Mouse (Mus musculus) CD4-positive helper T cell, adult 2 months (primary cell): ENCODE measurements around the gene Tspo.

ENCODE experiments used
- DNase-seq: peaks from one replicate; pipeline ENCODE4 v3.0.0-alpha.2; 2012; ENCODE audit warnings: low read depth, missing footprints, low spot score

Tspo gene

DNA sequence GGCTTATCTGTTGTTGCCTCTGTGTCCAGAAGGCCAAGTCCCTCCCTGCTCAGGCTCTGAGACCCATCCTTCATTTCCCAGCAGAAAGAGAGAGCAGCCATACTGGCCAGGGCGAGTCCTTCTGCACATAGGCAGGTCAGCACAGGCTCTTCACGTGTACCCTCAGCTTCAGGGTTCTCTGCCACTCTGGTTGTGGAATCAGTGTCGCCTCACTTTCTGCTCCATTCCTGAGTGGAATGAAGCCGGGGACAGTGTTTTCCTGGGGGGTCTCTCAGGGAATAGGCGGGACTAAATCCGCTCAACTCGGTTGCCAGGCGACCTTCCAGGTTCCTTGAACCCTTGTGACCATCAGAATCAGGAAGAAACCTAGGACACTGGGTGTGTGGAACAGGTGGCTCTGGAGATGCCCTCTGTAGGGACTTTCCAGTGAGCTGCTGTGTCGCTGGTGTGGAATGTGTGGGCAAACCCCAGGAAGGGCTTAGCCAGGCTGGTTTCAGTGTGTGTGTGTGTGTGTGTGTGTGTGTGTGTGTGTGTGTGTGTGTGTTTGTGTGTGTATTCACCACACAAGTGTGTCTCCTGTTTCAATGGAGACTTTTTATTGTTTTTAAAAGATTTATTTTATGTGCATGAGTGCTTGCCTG is 21.6 kb upstream of the Tspo start:
- DNase-seq: no peak

DNA sequence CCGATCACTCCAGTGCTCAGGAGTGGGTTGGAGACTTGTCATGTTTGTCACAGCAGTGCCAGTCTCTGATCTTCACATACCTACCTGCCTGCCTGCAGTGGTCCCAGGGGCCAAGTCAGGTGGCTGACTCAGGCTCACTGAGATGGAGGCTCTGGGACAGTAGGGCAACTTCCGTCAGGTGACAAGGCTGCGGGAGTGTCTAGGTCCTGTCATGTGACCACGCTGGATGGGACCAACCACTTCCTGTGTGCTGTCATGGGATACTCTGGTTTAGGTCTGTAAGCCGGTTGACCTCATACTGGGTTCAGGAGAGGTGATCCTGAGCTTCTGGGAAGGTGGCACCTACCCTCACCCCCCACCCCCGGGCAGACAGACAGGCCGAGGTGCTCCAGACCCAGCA is 17.4 kb upstream of the Tspo start:
- no peak for DNase-seq

DNA sequence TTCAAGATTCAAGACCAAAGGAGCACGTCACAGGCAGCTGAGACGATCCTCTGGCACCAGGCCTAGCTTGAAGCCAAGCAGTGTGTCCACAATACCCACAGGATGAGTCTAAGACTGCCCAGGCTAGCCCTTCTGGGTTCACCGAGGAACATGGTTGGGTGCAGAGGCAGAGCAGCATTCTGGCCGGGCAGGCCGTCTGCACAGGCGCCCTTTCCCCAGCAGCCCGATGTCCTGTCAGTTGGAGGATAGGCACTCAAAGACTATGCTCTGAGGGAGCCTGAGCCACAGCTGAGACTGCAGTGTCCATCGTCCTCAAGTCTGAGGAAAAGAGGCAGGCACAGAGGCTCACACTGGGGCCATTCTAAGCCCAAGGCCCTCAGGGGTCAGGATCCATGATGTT is 16.2 kb upstream of the Tspo start:
- DNase-seq: no peak

DNA sequence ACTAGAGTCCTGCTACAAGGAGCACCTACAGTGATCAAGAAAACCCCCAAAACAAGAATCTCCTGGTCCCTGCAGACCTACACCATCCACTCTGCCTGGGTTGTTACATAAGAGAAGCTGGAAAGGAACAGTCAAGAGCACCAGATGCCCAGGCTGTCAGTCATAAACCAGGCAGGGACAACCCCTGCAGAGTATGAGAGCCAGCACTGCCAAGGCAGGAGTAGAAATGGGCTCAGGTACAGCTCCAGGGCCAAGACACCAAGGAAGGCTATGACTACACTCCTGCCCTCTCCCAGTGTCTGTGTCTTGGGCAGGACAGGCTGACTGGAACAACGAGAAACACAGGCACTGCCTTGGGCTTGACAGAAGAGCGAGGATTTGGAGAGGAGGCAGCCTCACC is 13.3 kb upstream of the Tspo start:
- DNase-seq: no peak

DNA sequence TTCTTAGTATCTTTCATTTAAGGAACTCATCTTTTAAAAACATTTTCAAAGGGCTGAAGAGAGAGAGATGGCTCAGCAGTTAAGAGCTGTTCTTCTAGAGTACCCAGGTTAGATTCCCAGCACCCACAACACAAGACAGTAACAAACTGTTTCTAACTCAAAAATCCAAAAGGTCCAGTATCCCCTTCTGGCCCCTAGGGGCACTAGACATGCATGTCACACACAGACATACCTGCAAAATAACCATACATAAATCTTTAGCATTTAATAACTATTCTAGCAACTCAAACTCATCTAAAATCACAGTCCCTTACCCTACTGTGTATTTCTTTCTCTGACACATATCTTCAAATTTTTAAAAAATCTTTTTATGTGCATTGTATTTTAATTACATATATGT is 9.6 kb upstream of the Tspo start:
- peak; percentile 35 for DNase-seq

DNA sequence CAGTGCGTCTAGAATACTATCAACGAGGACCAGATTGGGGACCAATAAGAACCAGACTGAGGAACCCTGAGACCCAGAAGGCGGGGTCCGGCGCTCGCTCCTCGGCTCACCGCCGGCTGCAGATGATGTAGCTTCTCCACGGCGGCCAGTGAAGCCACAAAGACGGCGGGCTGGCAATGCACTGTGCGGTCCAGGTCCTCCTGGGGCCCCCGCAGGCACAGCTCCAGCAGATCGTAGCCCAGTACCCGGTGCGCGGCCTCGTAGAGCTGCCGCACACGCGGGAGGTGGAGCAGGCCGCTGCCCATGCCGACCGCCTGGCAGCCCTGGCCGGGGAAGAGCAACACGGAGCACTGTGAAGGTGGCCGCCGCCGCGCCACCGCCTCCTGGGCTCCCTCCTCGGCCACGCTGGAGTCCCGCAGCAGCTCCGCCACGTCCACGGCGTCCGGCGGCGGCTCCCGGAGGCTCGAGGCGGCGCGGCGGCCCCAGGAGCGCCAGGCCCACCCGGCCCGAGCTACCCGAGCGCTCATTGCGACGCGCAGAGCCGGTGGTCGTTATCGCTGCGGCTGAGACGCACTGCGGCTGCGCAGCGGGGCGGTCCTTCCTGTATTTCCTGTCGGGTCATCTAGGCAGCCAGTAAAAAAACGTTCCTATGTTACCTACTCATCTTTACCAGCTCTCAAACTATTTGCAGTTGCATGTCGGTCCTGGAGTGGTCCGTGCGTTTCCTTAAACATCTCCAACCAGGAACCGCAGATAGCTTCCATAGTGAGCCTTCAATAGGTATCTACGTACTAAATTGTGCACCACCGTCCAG is 8.0 kb upstream of the Tspo start:
- peak; percentile 90 for DNase-seq

DNA sequence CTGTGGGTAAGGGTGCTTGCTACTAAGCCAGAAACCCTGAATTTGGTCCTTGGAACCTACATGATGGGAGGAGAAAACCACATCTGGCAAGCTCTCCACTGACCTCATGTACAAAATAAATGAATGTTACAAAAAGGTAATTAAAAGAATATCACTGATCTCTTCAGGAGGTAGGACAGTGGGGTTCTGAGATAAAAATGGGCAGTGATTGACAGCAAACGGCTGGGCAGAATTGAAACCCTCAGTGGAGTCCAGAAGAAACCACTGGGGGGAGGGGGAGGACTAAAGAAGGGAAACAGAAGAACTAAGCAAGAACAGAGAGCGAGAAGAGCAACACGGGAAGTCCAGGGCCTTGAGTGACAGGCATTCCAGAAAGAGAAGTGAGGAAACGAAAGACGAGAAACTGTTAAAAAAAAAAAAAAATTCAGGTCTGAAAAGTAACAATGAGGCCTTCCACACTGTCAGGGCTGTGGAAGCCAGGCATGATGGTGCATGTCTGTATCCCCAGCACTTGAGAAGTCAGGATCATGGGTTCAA is 2.4 kb upstream of the Tspo start:
- DNase-seq: no peak

DNA sequence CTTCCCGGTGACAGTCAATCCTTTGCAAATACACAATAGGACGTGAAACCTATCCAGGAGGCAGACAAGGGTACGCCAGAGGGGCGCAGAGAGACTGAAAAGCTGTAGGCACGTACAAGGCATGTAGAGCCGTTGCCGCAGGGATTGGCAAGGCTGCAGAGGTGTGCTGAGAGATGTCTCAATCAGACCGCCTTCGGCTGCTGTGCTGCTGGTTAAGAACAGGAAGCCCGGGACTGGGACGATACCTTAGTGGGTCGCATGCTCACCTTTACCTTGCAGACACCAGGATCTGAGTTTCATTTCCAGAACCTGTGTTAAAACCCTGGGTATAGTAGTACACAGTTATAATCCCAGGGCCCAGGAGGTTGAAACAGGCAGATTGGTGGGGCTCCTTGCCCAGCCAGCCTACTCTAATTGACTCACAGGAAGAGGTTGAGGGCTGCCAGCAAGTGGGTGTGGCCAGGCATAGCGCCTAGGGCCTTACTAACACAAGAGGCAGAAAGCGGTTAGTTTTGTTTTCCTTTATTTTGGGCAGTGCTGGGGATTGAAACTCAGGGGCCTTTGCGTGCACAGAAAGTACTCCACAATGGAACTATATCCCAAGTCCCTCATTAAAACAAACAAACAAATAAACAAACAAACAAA is 644 bp upstream of the Tspo start:
- DNase-seq: peak; percentile 90

DNA sequence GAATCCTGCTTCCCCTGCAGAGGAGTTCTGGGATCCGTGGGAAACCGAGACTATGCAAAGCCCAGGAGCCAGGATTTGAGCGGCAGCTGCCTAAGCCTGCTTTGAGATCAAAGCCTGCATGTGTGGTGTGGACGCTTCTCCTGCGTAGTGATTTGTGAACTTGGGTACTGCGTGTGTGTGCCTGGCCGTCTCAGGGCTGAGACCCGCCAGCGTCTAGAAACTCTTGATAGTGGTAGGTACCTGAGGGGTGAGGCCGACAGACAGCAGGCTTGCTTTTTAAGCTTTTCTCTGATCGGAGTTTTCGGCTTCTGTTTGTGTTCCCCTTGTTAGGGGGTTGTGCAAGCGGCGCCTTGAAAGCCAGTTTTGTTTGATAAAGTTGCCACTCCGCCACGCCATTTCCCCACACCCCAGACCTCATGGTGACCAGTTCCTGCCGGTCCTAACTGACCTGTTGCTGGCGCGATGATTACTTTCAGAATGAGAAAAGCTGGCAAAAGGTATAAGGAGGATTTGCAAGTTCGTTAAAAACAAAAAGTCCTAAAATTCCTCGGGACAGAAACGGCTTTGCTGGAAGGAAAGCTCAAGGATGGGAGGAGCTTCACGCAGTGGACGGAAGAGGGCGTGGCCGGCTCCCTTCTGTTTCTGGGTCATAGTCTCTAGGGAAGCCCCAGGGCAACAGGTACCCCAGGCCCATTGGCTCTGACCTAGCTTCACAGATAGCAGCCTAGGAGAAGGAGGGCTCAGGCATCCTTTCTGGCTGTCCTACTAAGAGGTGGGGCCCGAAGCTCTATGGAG is 662 bp downstream of the Tspo start:
- DNase-seq: peak; percentile 59

DNA sequence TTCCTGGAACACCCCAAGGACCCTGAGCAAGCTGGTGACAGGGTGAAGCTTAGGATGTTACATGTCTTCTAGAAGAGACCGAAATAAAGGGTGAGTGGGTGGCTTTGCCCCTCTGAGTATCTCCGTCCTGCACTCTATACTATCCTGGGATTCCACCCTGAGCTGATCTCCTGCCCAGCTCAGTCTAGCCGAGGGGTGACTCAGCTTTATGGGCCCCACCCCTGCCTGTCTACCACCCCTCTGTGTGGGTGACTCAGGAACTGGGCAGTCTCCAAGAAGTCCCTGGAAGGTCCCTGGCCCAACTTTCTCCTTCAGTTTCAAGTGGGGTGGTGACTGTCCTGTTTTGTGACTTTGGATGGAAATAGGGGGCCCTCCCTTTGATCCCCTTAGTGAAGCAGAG is 2.0 kb downstream of the Tspo start:
- no peak for DNase-seq

DNA sequence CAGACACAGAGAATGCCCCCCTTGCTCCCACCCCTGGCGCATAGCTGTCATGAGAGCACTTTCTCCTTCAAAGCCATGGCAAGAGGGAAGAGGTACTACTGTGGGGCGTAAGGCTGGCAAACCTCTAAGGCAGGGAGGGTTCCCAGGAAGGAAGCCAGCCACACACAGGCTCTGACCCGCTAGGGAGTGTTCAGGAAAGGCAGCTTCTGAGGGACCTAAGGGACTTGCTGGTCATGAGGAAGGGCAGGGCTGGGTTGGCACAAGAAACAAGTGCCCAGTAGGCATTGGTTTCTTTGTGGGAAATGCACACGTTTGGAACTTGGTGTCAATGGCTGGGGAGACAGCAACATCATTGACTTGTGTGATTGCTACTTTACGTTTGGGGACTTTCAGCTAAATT is 2.6 kb downstream of the Tspo start:
- no peak for DNase-seq

DNA sequence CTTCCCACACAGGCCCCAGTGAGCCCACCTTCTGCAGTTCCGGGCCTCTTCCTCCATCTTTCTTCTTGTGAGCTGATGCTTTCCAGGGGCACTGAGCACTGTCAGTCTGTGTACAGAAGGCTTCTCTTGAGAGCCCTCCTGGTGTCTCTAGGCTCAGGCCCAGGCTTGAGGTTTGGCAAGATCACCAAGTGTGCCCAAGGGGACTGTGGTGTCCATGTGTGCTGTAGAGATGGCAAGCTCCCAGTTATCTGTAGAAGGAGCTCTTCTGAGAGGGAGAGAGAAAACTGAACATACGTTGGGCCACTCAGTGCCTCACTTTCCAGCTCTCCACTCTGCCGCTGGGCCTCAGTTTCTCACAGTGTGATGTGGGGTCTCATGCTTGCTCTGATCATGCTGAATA is 4.3 kb downstream of the Tspo start:
- no peak for DNase-seq

DNA sequence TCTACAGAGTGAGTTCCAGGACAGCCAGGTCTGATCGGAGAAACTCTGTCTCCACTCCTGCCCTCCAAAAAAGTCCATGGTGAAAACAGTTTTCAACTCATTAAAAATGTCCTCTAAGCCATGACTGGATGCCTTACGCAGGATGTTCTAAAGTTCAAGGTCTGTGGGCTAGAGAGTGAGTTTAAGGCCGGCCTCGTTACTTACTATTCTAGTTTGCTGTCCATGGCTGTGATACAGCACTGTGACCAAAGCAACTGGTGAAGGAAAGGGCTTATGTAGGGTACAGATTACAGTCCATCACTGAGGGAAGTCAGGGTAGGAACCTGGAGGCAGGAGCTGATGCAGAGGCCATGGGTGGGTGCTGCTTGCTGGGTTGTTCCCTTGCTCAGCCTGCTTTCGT is 5.2 kb downstream of the Tspo start:
- DNase-seq: no peak

DNA sequence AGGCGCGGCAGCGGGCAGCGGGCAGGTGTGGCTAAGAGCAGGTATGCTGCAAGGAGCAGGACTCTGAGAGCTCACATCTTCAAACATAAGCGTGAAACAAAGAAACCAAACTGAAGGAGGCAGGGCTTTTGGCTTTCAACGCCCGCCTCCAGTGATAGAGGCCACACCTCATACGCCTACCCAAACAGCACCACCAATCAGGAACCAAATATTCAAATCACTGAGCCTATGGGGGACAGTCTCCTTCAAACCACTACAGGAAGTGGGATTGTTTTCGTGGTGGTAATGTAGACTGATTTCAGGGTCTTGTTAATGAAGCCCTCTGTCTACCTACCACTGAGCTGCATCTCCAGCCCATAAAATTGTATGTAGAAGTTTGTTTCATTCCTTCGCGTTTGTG is 6.3 kb downstream of the Tspo start:
- DNase-seq: peak; percentile 37

DNA sequence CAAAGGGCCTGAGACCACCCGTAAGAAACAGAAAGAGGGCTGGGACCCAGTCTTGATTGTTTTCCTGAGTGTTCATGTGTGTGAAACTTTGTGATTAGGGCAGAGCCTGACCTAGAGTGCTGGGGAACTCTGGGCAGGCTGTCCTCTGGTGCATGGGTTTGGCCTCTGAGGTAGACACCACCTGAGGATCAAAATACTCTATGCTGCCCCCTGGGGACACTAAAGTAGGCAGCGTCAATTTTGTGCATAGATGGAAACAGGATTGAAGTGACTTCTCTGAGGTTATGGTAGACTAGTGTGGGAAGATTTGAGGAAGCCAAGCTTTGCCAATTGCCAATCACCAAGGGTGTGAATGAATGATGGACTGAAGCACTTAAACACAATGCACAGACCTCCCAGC is 7.2 kb downstream of the Tspo start:
- DNase-seq: peak; percentile 51

DNA sequence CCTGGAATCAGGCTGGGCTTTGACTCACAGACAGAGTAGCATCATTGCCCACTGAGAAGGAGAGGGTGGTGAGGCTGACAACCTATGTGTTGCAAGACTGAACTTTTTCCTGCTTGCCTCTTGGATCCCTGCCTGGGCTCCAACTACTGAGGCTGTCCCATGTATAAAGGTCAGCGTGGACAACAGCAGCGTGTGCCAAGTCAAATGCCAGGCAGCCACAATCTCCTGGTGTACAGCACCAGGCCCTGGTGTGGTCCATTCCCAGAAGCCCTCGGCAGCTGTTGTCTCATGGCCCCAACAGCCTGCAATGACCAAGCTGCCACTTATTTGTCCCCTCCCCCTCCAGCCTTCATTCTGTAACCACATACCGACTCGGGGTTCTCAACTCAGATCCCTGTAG is 8.2 kb downstream of the Tspo start:
- DNase-seq: no peak

DNA sequence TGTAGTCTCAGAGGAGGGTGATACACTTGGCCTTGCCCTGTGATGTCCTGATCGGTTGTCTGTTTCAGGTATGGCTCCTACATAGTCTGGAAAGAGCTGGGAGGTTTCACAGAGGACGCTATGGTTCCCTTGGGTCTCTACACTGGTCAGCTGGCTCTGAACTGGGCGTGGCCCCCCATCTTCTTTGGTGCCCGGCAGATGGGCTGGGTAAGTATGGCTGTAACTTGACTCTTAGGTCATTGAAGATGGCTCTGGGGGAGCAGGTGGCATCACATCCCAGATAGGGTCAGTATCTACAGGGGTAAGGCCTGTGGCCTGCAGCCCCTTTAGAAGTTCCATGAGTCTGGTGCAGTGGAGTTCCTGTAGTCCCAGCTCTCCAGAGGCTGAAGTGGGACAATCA is 8.7 kb downstream of the Tspo start:
- no peak for DNase-seq

DNA sequence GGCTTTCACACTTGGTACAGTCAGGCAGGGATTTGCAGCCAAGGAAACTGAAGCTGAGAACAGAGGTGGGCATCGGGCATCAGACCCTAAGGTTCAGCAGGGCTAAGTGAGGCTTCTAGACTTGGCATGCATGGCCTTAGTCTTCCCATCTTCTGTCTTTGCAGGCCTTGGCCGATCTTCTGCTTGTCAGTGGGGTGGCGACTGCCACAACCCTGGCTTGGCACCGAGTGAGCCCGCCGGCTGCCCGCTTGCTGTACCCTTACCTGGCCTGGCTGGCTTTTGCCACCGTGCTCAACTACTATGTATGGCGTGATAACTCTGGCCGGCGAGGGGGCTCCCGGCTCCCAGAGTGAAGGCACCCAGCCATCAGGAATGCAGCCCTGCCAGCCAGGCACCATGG is 10.2 kb downstream of the Tspo start:
- no peak for DNase-seq

DNA sequence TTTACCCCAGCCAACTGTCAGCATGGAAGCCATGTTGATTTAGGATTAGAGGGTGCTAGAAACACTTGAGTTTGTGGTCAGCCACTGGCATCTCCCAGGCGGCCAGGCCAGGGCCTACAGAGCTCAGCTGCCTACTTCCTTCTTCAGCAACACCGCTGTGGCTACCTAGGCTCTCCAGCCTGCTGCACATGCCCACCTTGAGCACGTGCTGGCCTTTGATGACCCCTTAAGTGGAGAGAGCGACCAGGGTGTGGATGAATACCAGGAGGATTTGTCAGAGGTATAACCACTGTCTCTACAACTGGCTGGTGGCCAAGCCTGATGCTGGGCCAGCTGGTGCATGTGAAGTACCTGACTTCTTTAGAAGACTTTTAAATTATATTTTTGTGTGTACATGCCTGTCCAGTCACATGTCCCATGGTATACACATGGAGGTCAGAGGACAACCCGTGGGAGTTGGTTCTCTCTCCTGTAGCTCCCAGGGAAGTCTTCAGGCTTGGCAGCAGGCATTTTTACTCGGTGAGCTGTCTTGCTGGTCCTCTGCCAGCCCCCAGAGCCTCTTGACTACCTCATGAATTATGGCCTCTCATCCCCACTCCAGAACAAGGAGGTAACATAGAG is 11.4 kb downstream of the Tspo start:
- no peak for DNase-seq

DNA sequence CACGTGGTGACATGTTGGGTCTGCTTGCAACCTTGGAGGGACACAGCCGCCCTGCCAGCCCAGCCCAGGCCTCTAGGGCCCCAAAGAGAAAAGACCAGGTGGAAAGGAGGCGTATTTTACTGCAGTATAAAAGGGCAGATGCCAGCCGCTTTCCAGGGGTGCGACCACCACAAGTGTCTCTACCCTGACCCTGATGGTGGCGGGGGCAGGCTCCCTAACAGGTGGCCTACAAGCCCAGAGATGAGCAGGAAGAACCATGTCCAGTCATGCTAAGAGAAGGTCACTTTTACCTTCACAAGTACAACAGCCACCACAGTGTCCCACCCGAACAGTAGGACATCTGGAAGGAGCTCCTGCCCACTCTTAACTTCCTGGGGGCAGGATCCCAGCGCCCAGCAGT is 12.2 kb downstream of the Tspo start:
- no peak for DNase-seq

DNA sequence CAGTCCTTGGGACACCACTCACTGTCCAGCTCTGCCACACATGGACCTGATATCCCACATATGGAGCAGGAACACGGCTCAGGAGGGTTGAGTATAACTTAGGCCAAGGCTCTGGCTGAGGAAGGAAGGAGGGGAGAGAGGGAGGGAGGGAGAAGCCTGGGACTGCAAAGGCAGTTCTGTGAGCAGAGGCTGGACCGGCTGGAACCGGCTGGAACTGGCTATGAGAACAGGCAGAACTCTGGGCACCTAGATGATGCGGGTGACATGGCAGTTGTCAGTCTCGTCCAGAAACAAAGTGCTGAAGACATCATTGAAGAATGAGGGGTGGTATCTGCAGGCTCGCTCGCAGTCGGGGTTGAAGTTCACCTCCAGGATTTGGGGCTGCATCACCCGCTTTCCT is 13.3 kb downstream of the Tspo start:
- DNase-seq: no peak

DNA sequence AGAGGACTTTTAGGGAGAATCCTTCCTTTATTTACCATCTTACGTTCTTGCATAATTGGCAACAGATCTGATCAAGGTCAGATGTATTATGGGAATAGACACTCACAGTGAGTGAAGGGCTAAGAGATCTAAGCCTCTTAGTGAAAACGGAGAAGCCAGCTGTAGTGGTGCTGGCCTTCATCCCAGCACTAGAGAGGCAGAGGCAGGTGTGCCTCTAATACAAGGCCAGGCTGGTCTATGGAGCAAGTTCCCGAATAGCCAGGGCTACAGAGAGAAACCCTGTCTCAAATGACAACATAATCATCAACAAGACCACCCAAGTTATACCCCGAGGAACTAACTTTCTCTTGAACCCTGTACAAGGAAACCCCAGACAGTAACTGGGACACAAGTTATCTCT is 19.5 kb downstream of the Tspo start:
- DNase-seq: no peak
